Mouse (Mus musculus): ENCODE measurements at regions not wholly inside any gene's neighbourhood (a gene's known extent, or its start where the extent isn't known, plus 50 kb on each side); places are given as distances from the start of the nearest gene placed in this dataset.

- DNase-seq = no peak
- intact Hi-C loops (cut with DNase I) = no loop called here
These were observed 249.0 kb downstream of the Hlx start for GRCm38 (mm10) chr1:184483371-184483770.

GRCm38 (mm10) chr1:184482026-184482425, 250.4 kb downstream of the Hlx start:
- intact Hi-C loops (cut with DNase I) = no loop called here
- DNase-seq = no peak

GRCm38 (mm10) chr1:184480571-184481220, 251.7 kb downstream of the Hlx start:
- intact Hi-C loops (cut with DNase I) = no loop called here

GRCm38 (mm10) chr1:184478006-184478405, 254.4 kb downstream of the Hlx start:
- intact Hi-C loops (cut with DNase I) = no loop called here

More at GRCm38 (mm10) chr1:184480571-184481220, 251.7 kb downstream of the Hlx start:
- DNase-seq = no peak

GRCm38 (mm10) chr1:184462481-184463124, 269.8 kb downstream of the Hlx start:
- DNase-seq = no peak
- intact Hi-C loops (cut with DNase I) = no loop called here

More at GRCm38 (mm10) chr1:184478006-184478405, 254.4 kb downstream of the Hlx start:
- no peak for DNase-seq

GRCm38 (mm10) chr1:184461411-184461810, 271.0 kb downstream of the Hlx start:
- intact Hi-C loops (cut with DNase I) = no loop called here
- no peak for DNase-seq

- intact Hi-C loops (cut with DNase I) = no loop called here
- DNase-seq = no peak
These were observed 275.7 kb downstream of the Hlx start for GRCm38 (mm10) chr1:184456727-184457126.

GRCm38 (mm10) chr1:184454381-184454780, 278.0 kb downstream of the Hlx start:
- intact Hi-C loops (cut with DNase I) = no loop called here
- DNase-seq = no peak

GRCm38 (mm10) chr1:184453673-184454072, 278.7 kb downstream of the Hlx start:
- DNase-seq = no peak
- intact Hi-C loops (cut with DNase I) = no loop called here

GRCm38 (mm10) chr1:184453061-184453460, 279.4 kb downstream of the Hlx start:
- no peak for DNase-seq
- intact Hi-C loops (cut with DNase I) = no loop called here

- intact Hi-C loops (cut with DNase I) = no loop called here
- no peak for DNase-seq
These were observed 280.7 kb downstream of the Hlx start for GRCm38 (mm10) chr1:184451686-184452085.

- intact Hi-C loops (cut with DNase I) = loop anchor here (1.0 to 5.0 kb wide), 5 partner anchors 52 to 322 kb away; no protein-coding TSS in a partner anchor
- DNase-seq = peak; percentile 69 to 77
These were observed 283.4 kb downstream of the Hlx start for GRCm38 (mm10) chr1:184449007-184449406.

- peak; percentile 80 to 84 for DNase-seq
These were observed 284.5 kb downstream of the Hlx start for GRCm38 (mm10) chr1:184447911-184448310.

GRCm38 (mm10) chr1:184447161-184447667, 285.2 kb downstream of the Hlx start:
- intact Hi-C loops (cut with DNase I) = loop anchor here (5.0 kb wide), 2 partner anchors 50 to 180 kb away; no protein-coding TSS in a partner anchor
- DNase-seq = peak; percentile 50 to 64

More at GRCm38 (mm10) chr1:184447911-184448310, 284.5 kb downstream of the Hlx start:
- intact Hi-C loops (cut with DNase I) = loop anchor here (2.0 to 5.0 kb wide), 4 partner anchors 51 to 323 kb away; no protein-coding TSS in a partner anchor

- no peak for DNase-seq
- intact Hi-C loops (cut with DNase I) = no loop called here
These were observed 288.2 kb downstream of the Hlx start for GRCm38 (mm10) chr1:184444189-184444588.

GRCm38 (mm10) chr1:184442701-184443100, 289.7 kb downstream of the Hlx start:
- DNase-seq = no peak

GRCm38 (mm10) chr1:184441005-184441557, 291.3 kb downstream of the Hlx start:
- DNase-seq = peak in 1 of 2 experiments; percentile 27
- intact Hi-C loops (cut with DNase I) = no loop called here

More at GRCm38 (mm10) chr1:184442701-184443100, 289.7 kb downstream of the Hlx start:
- intact Hi-C loops (cut with DNase I) = no loop called here

- DNase-seq = peak; percentile 35 to 37
- intact Hi-C loops (cut with DNase I) = loop anchor here (1.0 to 5.0 kb wide), 2 partner anchors 47 to 148 kb away; no protein-coding TSS in a partner anchor
These were observed 292.9 kb downstream of the Hlx start for GRCm38 (mm10) chr1:184439506-184439905.

GRCm38 (mm10) chr1:184436387-184436786, 296.0 kb downstream of the Hlx start:
- intact Hi-C loops (cut with DNase I) = loop anchor here (5.0 kb wide), 1 partner anchor 44 kb away; no protein-coding TSS in a partner anchor

GRCm38 (mm10) chr1:184428612-184429011, 303.8 kb downstream of the Hlx start:
- no peak for DNase-seq
- intact Hi-C loops (cut with DNase I) = no loop called here

More at GRCm38 (mm10) chr1:184436387-184436786, 296.0 kb downstream of the Hlx start:
- DNase-seq = no peak

GRCm38 (mm10) chr1:184428035-184428434, 304.4 kb downstream of the Hlx start:
- DNase-seq = no peak
- intact Hi-C loops (cut with DNase I) = no loop called here

All from heart, postnatal 36 days (tissue).